Mouse (Mus musculus) B cell, adult 67 days (primary cell): Measurements from ENCODE around the gene C1qtnf3. TPM values are rescaled to one million over a fixed set of nuclear protein-coding genes. Genes with fewer than 3 reads are reported as not detected.

Source experiments
- total RNA-seq, 2 experiments: library from RNA; stranded (reverse); gene quantifications; 4 replicates each; pipeline ENCODE4 v1.2.4; 2023

C1qtnf3 gene
- not detected for total RNA-seq

DNA sequence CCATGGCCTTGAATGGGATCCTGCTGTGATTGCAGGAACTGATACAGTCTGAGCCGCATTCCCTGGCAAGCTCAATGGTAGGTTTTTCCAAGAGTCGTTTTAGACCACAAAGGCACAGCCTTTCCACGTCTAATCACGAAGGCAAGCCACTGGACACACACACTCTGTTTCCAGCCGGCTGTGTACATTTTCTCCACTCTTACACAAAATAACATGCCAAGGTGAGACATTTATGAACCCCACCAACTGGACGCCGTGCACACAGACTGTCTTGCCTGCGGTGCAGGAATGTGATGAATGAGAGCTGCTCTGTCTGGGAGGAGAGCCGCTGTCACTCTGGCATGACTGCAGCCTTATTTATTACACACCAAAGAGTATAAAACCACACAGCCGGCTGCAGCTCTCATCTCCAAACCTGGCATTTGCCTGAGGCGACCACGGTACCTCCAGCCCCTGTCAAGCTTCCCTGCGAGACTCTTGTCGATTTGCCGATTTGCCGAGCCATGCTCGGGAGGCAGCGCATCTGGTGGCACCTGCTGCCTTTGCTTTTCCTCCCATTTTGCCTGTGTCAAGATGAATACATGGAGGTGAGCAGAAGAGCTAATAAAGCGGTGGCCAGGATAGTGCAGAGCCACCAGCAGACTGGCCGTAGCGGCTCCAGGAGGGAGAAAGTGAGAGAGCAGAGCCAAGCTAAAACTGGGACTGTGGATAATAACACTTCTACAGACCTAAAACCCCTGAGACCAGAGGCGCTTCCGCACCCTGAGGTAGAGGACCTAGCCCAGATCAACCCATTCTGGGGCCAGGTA is at the start of gene C1qtnf3:
TSS of gene C1qtnf3 (plus strand) at position 382 of the 809 bp plus-strand sequence.

DNA sequence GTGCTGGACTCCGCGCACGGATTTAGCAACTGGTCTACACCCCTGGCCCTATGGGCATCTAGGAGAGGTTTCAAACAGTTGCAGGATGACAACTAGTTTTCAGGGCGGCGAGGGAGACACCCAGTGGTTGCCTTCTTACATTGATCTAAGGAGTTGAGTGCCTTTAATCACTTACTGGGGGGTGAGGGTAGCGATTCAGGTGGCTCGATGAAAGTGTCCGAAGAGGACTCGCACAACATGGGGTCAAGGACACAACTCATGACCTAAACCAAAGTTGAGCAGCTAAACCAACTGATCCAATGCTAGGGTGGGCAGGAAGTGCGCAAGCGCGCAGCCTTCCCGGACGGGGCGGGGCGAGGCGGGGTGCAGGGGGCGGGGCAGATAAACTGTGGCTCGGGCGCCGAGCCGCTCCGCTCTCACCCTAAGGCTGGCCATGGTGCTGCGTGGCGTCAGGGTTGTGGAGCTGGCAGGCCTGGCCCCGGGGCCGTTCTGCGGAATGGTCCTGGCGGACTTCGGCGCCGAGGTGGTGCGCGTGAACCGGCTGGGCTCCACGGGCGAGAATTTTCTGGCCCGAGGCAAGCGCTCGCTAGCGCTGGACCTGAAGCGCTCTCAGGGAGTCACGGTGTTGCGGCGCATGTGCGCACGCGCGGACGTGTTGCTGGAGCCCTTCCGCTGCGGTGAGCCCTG is 29.4 kb downstream of the C1qtnf3 start, which contains the start of gene Amacr:
TSS of gene Amacr (plus strand) at position 380 of the 687 bp plus-strand sequence.

DNA sequence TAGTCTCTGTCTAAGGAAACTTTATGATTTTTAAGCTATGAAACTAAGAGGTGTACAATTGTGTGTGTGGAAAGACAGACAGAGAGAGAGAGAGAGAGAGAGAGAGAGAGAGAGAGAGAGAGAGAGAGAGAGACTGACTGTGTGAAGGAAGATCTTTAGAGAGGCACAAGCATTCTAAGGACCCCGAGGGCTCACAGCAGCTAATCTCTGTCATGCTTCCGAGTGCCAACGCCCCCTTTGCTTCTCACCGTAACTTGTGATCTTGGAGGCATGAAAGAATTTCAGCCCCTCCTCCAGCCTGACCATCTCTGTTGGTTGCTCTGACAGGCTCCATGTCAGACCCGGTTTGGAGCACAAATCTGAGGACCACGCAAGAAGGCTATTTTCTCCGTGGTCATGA is 48.3 kb downstream of the C1qtnf3 start, which contains the start of gene Slc45a2:
TSS of gene Slc45a2 (plus strand) at position 301 of the 400 bp plus-strand sequence.

Other genes with a start within 250 kb of the C1qtnf3 start
- not detected for gene Rai14, start 237.7 kb upstream of the C1qtnf3 start, total RNA-seq
- gene Amacr, start 29.4 kb downstream of the C1qtnf3 start, total RNA-seq, result 1 to 10 TPM; 5.9 to 8.9 TPM
- gene Slc45a2, start 48.4 kb downstream of the C1qtnf3 start, total RNA-seq, result not detected
- not detected for gene Rxfp3, start 85.7 kb downstream of the C1qtnf3 start, total RNA-seq
- gene Adamts12, start 112.5 kb downstream of the C1qtnf3 start, total RNA-seq, result not detected